Mouse (Mus musculus): ENCODE measurements around the gene Naa25. TPM values are rescaled to one million over a fixed set of nuclear protein-coding genes. Genes with fewer than 3 reads are reported as not detected.

The Naa25 gene
- polyA plus RNA-seq, 1 experiment: 15.3 TPM

Other genes with a start within 250 kb of the Naa25 start
- gene Ptpn11, start 206.5 kb upstream of the Naa25 start, polyA plus RNA-seq (2012; ENCODE audit: insufficient read depth, insufficient read length, missing spikeins): 64.1 and 66.0 TPM in 2 replicates
- gene Rpl6, start 193.5 kb upstream of the Naa25 start, polyA plus RNA-seq (2012; ENCODE audit: insufficient read depth, insufficient read length, missing spikeins): 462 and 609 TPM in 2 replicates
- gene Hectd4, start 177.7 kb upstream of the Naa25 start, polyA plus RNA-seq (2012; ENCODE audit: insufficient read depth, insufficient read length, missing spikeins): 6.0 and 9.2 TPM in 2 replicates
- 27.3 and 29.2 TPM in 2 replicates for gene Trafd1, start 12.3 kb upstream of the Naa25 start, polyA plus RNA-seq (2012; ENCODE audit: insufficient read depth, insufficient read length, missing spikeins)
- 0.88 and 3.7 TPM in 2 replicates for gene Tmem116, start 54.0 kb downstream of the Naa25 start, polyA plus RNA-seq (2012; ENCODE audit: insufficient read depth, insufficient read length, missing spikeins)
- 37.8 and 38.4 TPM in 2 replicates for gene Erp29, start 54.6 kb downstream of the Naa25 start, polyA plus RNA-seq (2012; ENCODE audit: insufficient read depth, insufficient read length, missing spikeins)
- gene Adam1b, start 105.5 kb downstream of the Naa25 start, polyA plus RNA-seq (2012; ENCODE audit: insufficient read depth, insufficient read length, missing spikeins): not detected in 2 replicates
- gene Adam1a, start 147.5 kb downstream of the Naa25 start, polyA plus RNA-seq (2012; ENCODE audit: insufficient read depth, insufficient read length, missing spikeins): 0.52 and 0.71 TPM in 2 replicates
- not detected in 2 replicates for gene Gm42878, start 147.5 kb downstream of the Naa25 start, polyA plus RNA-seq (2012; ENCODE audit: insufficient read depth, insufficient read length, missing spikeins)
- 47.1 and 76.5 TPM in 2 replicates for gene Mapkapk5, start 148.0 kb downstream of the Naa25 start, polyA plus RNA-seq (2012; ENCODE audit: insufficient read depth, insufficient read length, missing spikeins)
- 645 and 839 TPM in 2 replicates for gene Aldh2, start 195.9 kb downstream of the Naa25 start, polyA plus RNA-seq (2012; ENCODE audit: insufficient read depth, insufficient read length, missing spikeins)
- 18.4 and 32.3 TPM in 2 replicates for gene Acad12, start 221.0 kb downstream of the Naa25 start, polyA plus RNA-seq (2012; ENCODE audit: insufficient read depth, insufficient read length, missing spikeins)